Mouse (Mus musculus) hindbrain, embryonic 10.5 days (tissue): Measurements from ENCODE around the gene Rap1gap. TPM values are rescaled to one million over a fixed set of nuclear protein-coding genes. Genes with fewer than 3 reads are reported as not detected.

Source experiments
- DNase-seq: peaks from one replicate; pipeline ENCODE4 v3.0.0-alpha.2; 2017; ENCODE audit warnings: low spot score
- H3K27ac ChIP-seq: fragments of 300-500 bp; sonication (generic); 2 replicates; pipeline ENCODE4 v1.5.1; 2016; ENCODE audit warnings: mild to moderate bottlenecking, moderate library complexity
- H3K27me3 ChIP-seq: fragments of 300-500 bp; sonication (generic); 2 replicates; pipeline ENCODE4 v1.6.1; 2016; ENCODE audit warnings: mild to moderate bottlenecking; ENCODE audit not compliant: poor library complexity, insufficient read depth, severe bottlenecking
- H3K36me3 ChIP-seq: fragments of 300-500 bp; sonication (generic); 2 replicates; pipeline ENCODE4 v1.6.1; 2016; ENCODE audit warnings: mild to moderate bottlenecking, moderate library complexity
- H3K4me1 ChIP-seq: fragments of 300-500 bp; sonication (generic); replicated peaks from 2 replicates; pipeline ENCODE4 v1.6.1; 2016; ENCODE audit warnings: mild to moderate bottlenecking
- H3K4me3 ChIP-seq: fragments of 300-500 bp; sonication (generic); 2 replicates; pipeline ENCODE4 v1.5.1; 2016; ENCODE audit warnings: mild to moderate bottlenecking, moderate library complexity
- H3K9me3 ChIP-seq: fragments of 300-500 bp; sonication (generic); 2 replicates; pipeline ENCODE4 v1.6.1; 2016; ENCODE audit warnings: mild to moderate bottlenecking, moderate library complexity
- WGBS: fragments of 180-500 bp; shearing (Covaris S2); methylation state at CpG from one replicate; pipeline ENCODE4 v1.1.7; 2016; 5-methylcytosine and 5-hydroxymethylcytosine counted together
- polyA plus RNA-seq: library from polyadenylated mRNA; unstranded; fragments of >200 nt; fragmentation: Nextera tagmentation; extraction: Ambion mirVana; gene quantifications from 2 replicates; pipeline ENCODE4 v1.2.1, GENCODE M21; 2016

Gene Rap1gap
- polyA plus RNA-seq, 1 experiment from 2014 or later = 13.4 TPM

- WGBS = 89% methylated on average over 5 of the region's 5 CpGs
- DNase-seq = no peak
- no peaks in the 10 kb centered on the region for H3K9me3 ChIP-seq
- 0 out of 2 replicates have a peak overlapping the region, but pooled peaks have one; percentile 73 for H3K4me3 ChIP-seq
- no peak overlapping the region for H3K27ac ChIP-seq
- H3K36me3 ChIP-seq = no peaks in the 10 kb centered on the region
- H3K27me3 ChIP-seq = peaks cover 53% of the 10 kb centered on the region
- H3K4me1 ChIP-seq = peaks cover 47% of the 10 kb centered on the region
Measured at GRCm38 (mm10) chr4:137665791-137666190, 1.3 kb downstream of the Rap1gap start.

DNA sequence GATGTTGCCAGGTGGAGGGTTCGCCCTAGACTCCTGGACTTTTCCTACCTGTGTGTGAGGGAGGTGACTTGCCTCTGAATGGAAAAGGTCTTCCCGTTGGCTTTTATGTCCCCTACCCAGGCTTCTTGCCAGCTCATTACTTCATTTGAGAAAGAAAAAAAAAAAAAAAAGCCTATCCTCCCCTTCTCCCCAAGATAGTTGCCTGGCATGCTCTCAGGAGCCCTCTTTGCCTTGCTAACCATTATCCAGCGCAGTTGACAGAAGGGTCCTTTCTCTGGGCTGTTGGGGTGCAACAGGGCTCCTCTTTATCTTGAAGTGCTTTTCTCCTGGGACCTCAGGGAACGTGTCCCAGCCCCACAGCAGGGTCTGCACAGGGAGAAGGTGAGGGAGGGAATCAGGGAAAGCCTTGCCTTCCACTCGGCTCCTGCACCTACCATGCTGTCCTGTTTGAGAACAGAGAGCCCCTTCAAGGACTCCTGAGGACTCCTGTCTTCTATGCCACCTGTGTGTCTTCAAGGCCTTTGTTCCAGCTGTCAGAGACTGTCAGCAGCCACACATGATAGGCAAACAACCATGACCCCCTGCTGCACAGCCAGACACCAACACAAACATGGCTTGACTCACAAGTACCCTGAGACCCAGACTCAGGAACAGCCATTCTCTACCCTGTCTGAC lies 1.9 kb downstream of the Rap1gap start:
- Histone ChIP-seq H3K9me3 (no peaks in the 10 kb centered on the region), H3K27ac (no peak overlapping the region; the same call in 1 of the 2 replicates), H3K36me3 (no peaks in the 10 kb centered on the region), H3K27me3 (peaks cover 53% of the 10 kb centered on the region), H3K4me1 (peaks cover 40% of the 10 kb centered on the region), H3K4me3 (no peak overlapping the region)
- WGBS = 64% methylated on average over 5 of the region's 5 CpGs
- DNase-seq = no peak

GRCm38 (mm10) chr4:137666958-137667345 lies 2.4 kb downstream of the Rap1gap start:
- DNase-seq = no peak
- peaks cover 53% of the 10 kb centered on the region for H3K27me3 ChIP-seq

GRCm38 (mm10) chr4:137667747-137668146 lies 3.2 kb downstream of the Rap1gap start:
- Histone ChIP-seq H3K27ac (peak overlapping the region; percentile 50), H3K4me3 (no peak overlapping the region), H3K27me3 (peaks cover 53% of the 10 kb centered on the region), H3K4me1 (peaks cover 34% of the 10 kb centered on the region), H3K36me3 (no peaks in the 10 kb centered on the region), H3K9me3 (no peaks in the 10 kb centered on the region)
- no peak for DNase-seq
- 57% methylated on average over 5 of the region's 5 CpGs for WGBS

More at GRCm38 (mm10) chr4:137666958-137667345, 2.4 kb downstream of the Rap1gap start:
- 66% methylated on average over 8 of the region's 8 CpGs for WGBS
- H3K36me3 ChIP-seq = no peaks in the 10 kb centered on the region
- peaks cover 35% of the 10 kb centered on the region for H3K4me1 ChIP-seq
- no peaks in the 10 kb centered on the region for H3K9me3 ChIP-seq
- no peak overlapping the region; the same call in 1 of the 2 replicates for H3K27ac ChIP-seq
- H3K4me3 ChIP-seq = no peak overlapping the region

- H3K36me3 ChIP-seq = no peaks in the 10 kb centered on the region
- DNase-seq = no peak
- no peak overlapping the region for H3K27ac ChIP-seq
- 82% methylated on average over 13 of the region's 13 CpGs for WGBS
- peaks cover 23% of the 10 kb centered on the region for H3K27me3 ChIP-seq
- H3K4me3 ChIP-seq = no peak overlapping the region
- no peaks in the 10 kb centered on the region for H3K9me3 ChIP-seq
- peaks cover 32% of the 10 kb centered on the region for H3K4me1 ChIP-seq
Measured at GRCm38 (mm10) chr4:137671711-137672500, 7.4 kb downstream of the Rap1gap start.

DNA sequence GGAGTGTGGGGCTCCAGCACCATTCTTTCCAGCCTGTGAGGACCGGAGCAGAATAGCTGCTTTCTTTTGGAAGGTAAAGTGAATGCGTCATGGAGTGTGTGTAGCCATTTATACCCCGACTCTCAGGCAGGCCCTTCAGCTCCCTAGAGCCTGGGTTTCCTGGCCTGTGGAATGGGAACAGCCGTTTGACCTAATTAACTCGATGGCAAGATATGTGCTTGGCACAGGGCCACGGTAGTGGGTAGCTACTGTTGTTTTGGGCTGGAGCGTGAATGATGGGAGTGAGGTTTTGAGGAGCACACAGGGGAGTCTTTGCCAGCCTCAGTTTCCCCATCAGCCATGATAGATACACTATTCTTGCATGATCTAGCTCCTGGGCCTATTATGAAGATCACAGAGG lies 11.0 kb downstream of the Rap1gap start:
- Histone ChIP-seq H3K27me3 (peaks cover 42% of the 10 kb centered on the region), H3K4me3 (no peak overlapping the region), H3K27ac (no peak overlapping the region), H3K9me3 (no peaks in the 10 kb centered on the region), H3K36me3 (no peaks in the 10 kb centered on the region), H3K4me1 (peaks cover 29% of the 10 kb centered on the region)
- 76% methylated on average over 7 of the region's 7 CpGs for WGBS
- no peak for DNase-seq

GRCm38 (mm10) chr4:137676057-137676456 lies 11.5 kb downstream of the Rap1gap start:
- no peaks in the 10 kb centered on the region for H3K9me3 ChIP-seq
- no peak overlapping the region for H3K27ac ChIP-seq
- DNase-seq = peak; percentile 83
- H3K4me3 ChIP-seq = no peak overlapping the region
- H3K4me1 ChIP-seq = peaks cover 34% of the 10 kb centered on the region
- no peaks in the 10 kb centered on the region for H3K36me3 ChIP-seq
- 7% methylated on average over 11 of the region's 11 CpGs for WGBS
- H3K27me3 ChIP-seq = peaks cover 47% of the 10 kb centered on the region

GRCm38 (mm10) chr4:137676700-137677484 lies 12.4 kb downstream of the Rap1gap start:
- no peak for DNase-seq
- WGBS = 68% methylated on average over 13 of the region's 13 CpGs

GRCm38 (mm10) chr4:137677906-137678305 lies 13.4 kb downstream of the Rap1gap start:
- Histone ChIP-seq H3K9me3 (no peaks in the 10 kb centered on the region), H3K27me3 (peaks cover 65% of the 10 kb centered on the region), H3K4me3 (no peak overlapping the region), H3K27ac (no peak overlapping the region), H3K4me1 (peaks cover 49% of the 10 kb centered on the region), H3K36me3 (no peaks in the 10 kb centered on the region)
- WGBS = 86% methylated on average over 5 of the region's 5 CpGs
- no peak for DNase-seq

More at GRCm38 (mm10) chr4:137676700-137677484, 12.4 kb downstream of the Rap1gap start:
- Histone ChIP-seq H3K9me3 (no peaks in the 10 kb centered on the region), H3K27ac (no peak overlapping the region), H3K4me3 (no peak overlapping the region), H3K27me3 (peaks cover 55% of the 10 kb centered on the region), H3K4me1 (peaks cover 43% of the 10 kb centered on the region), H3K36me3 (no peaks in the 10 kb centered on the region)

DNA sequence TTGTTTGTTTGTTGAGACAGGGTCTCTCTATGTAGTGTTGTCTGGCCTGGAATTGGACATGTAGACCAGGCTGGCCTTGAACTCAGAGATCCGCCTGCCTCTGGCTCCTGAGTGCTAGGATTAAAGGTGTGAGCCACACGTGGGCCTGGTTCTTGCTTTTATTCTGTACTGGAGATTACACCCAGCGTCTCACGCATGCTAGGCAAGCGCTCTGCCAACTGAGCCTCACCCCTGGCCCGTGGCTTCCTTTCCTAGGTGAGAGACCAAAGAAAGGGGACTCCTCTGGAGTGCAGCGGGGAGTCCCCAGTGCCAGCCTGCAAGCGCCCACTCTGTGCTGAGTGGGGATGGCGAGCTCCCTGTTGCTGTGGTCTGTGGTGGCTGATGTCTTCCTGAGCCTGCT lies 14.0 kb downstream of the Rap1gap start:
- peaks cover 47% of the 10 kb centered on the region for H3K4me1 ChIP-seq
- H3K27me3 ChIP-seq = peaks cover 68% of the 10 kb centered on the region
- H3K4me3 ChIP-seq = no peak overlapping the region
- no peak for DNase-seq
- no peaks in the 10 kb centered on the region for H3K9me3 ChIP-seq
- H3K36me3 ChIP-seq = no peaks in the 10 kb centered on the region
- H3K27ac ChIP-seq = no peak overlapping the region
- WGBS = 78% methylated on average over 9 of the region's 9 CpGs

GRCm38 (mm10) chr4:137679979-137680550 lies 15.5 kb downstream of the Rap1gap start:
- Histone ChIP-seq H3K4me1 (peaks cover 44% of the 10 kb centered on the region), H3K36me3 (no peaks in the 10 kb centered on the region), H3K9me3 (no peaks in the 10 kb centered on the region), H3K4me3 (no peak overlapping the region), H3K27me3 (peaks cover 82% of the 10 kb centered on the region), H3K27ac (peak overlapping the region; percentile 72)
- 84% methylated on average over 2 of the region's 2 CpGs for WGBS
- no peak for DNase-seq

- Histone ChIP-seq H3K9me3 (no peaks in the 10 kb centered on the region), H3K36me3 (no peaks in the 10 kb centered on the region), H3K4me3 (0 out of 2 replicates have a peak overlapping the region, but pooled peaks have one; percentile 49), H3K27me3 (peaks cover 79% of the 10 kb centered on the region), H3K27ac (peak overlapping the region; percentile 72), H3K4me1 (peaks cover 44% of the 10 kb centered on the region)
- DNase-seq = peak; percentile 35
- 22% methylated on average over 7 of the region's 7 CpGs for WGBS
Measured at GRCm38 (mm10) chr4:137680721-137681120, 16.2 kb downstream of the Rap1gap start.
